Mouse (Mus musculus): ENCODE measurements around the gene Slc39a9. TPM values are rescaled to one million over a fixed set of nuclear protein-coding genes. Genes with fewer than 3 reads are reported as not detected.

The Slc39a9 gene
- total RNA-seq, 2 experiments from 2014 or later: 17.2 to 18.2 TPM

- DNase-seq (ENCODE audit: low spot score): no peak
These were observed 63.4 kb downstream of the Slc39a9 start for GRCm38 (mm10) chr12:80706915-80707604.

GRCm38 (mm10) chr12:80715915-80716314, 72.2 kb downstream of the Slc39a9 start:
- intact Hi-C loops (cut with DNase I): loop anchor here (10.0 kb wide), 1 partner anchor 1009 kb away; no protein-coding TSS in a partner anchor
- no peak for DNase-seq (ENCODE audit: low spot score)

More at GRCm38 (mm10) chr12:80706915-80707604, 63.4 kb downstream of the Slc39a9 start:
- intact Hi-C loops (cut with DNase I): no loop called here

- intact Hi-C loops (cut with DNase I): loop anchor here (10.0 kb wide), 1 partner anchor 1006 kb away; no protein-coding TSS in a partner anchor
These were observed 75.5 kb downstream of the Slc39a9 start for GRCm38 (mm10) chr12:80719141-80719540.

DNA sequence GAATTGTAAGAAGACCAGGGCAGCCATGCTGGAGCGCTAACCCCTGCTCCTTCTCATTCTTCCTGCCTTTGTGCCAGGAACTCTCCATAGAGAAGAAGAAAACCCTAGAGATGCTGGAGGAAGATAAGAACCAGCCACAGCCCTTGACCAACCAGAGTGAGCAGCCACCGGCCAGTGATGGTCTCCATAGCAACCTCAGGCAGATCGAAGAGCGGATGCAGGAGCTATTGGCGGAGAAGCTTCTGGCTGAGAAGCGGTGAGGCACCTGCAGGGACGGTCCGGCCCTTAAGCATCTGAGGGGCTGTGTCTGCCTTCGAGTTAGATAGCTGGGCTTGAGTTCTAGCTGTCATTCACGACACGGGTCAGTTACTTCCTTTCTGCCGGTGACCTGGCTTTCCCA, 76.8 kb downstream of the Slc39a9 start:
- intact Hi-C loops (cut with DNase I): no loop called here
- DNase-seq (ENCODE audit: low spot score): no peak

More at GRCm38 (mm10) chr12:80719141-80719540, 75.5 kb downstream of the Slc39a9 start:
- DNase-seq (ENCODE audit: low spot score): no peak

GRCm38 (mm10) chr12:80721458-80721857, 77.8 kb downstream of the Slc39a9 start:
- no peak for DNase-seq (ENCODE audit: low spot score)
- intact Hi-C loops (cut with DNase I): no loop called here

DNA sequence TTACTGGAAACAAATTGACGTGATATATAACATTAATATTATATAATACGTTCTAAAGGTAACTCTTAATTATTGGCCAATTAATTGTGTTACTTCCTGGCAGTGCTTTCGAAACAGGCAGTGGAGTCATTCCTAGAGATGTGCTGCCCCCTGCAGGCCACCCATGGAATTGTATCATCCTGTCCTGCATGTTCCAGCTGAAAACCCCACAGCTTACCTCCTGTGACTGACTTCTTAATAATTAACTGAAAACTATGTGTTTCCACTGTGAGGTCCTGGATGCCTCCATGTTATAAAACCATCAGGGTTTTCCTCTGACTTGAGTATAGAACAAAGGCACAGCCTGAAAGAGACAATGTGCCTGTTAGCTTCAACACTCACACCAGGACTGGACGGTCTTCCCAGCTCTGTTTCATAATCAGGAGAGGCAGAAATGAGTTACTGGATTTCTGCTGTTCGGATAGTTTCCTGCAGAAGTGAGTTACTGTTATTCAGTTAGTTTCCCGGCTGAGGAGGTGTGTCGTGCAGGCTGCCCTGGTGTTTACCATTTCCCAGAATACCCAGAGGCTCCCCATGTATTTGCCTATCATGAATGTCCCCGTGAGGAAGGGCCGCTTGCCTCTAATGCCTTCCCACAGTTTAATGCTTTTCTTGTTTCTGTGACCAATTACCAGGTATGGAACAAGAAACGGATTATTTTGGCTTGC, 81.3 kb downstream of the Slc39a9 start:
- peak; percentile 19 for DNase-seq (ENCODE audit: low spot score)
- intact Hi-C loops (cut with DNase I): loop anchor here (2.0 kb wide), 2 partner anchors 46 to 570 kb away; no protein-coding TSS in a partner anchor

DNA sequence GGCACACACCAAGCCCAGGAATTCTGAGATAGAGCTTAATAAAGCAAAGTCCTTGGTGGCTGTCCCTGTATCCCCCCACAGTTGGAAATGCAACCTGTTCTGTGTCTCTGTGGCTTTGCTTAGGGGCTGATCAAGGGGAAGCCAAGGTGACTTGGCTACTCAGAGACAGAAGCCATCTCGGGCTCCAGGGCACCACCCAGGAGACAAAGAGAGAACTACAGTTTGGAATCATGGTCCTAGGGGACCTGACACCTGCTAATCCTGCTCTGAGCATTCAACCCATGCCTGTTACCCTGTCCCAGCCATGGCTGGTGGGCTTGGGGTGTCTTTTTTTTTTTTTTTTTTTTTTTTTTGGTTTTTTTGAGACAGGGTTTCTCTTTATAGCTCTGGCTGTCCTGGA, 84.5 kb downstream of the Slc39a9 start:
- DNase-seq (ENCODE audit: low spot score): no peak
- intact Hi-C loops (cut with DNase I): loop anchor here (2.0 kb wide), 1 partner anchor 33 kb away; the partner anchor contains the start of gene Ccdc177

- DNase-seq (ENCODE audit: low spot score): no peak
These were observed 85.1 kb downstream of the Slc39a9 start for GRCm38 (mm10) chr12:80728814-80729213.

DNA sequence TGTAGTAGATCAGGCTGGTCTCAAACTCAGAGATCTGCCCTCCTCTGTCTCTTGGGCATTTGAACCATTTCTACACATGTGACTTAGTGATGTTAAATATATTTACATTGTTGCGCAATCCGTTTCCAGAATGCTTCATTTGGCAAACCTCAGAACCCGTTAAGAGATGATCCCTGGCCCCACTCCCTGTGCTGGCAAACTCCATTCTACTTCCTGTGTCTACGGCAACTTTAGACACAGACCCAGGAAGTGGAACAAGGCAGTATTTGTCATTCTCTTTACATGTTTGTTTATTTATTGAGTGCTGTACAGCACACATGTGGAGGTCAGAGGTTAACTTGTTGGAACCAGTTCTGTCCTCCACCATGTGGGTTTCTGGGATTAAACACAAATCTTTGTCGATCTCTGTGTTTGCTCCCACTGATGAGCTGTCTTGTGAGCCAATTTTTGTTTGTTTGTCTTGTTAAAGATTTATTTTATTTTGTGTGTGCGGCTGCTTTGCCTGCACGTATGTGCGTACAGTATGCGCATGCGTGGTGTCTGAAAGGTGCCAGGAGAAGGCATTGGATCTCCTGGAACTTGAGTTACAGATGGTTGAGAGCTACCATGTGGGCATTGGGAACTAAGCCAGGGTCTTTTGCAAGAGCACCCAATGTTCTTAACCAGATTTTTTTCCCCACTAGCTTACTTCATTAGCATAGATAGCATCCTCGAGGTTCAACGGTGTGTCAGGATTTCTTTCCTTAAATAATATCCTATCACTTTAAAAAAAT, 86.3 kb downstream of the Slc39a9 start:
- DNase-seq (ENCODE audit: low spot score): no peak
- intact Hi-C loops (cut with DNase I): loop anchor here (2.0 kb wide), 1 partner anchor 31 kb away; the partner anchor contains the start of gene Ccdc177

More at GRCm38 (mm10) chr12:80728814-80729213, 85.1 kb downstream of the Slc39a9 start:
- intact Hi-C loops (cut with DNase I): loop anchor here (2.0 kb wide), 1 partner anchor 32 kb away; the partner anchor contains the start of gene Ccdc177

- no peak for DNase-seq (ENCODE audit: low spot score)
- intact Hi-C loops (cut with DNase I): no loop called here
These were observed 86.9 kb downstream of the Slc39a9 start for GRCm38 (mm10) chr12:80730567-80730966.

Other genes with a start within 250 kb of the Slc39a9 start
- 10 to 100 TPM; 33.0 to 35.4 TPM for gene Dcaf5, start 207.3 kb upstream of the Slc39a9 start, total RNA-seq (2021)
- 10 to 100 TPM; 14.3 to 14.4 TPM for gene Exd2, start 180.8 kb upstream of the Slc39a9 start, total RNA-seq (2021)
- 1 to 10 TPM; 3.9 to 4.3 TPM for gene Galnt16, start 125.6 kb upstream of the Slc39a9 start, total RNA-seq (2021)
- 10 to 100 TPM; 25.0 to 26.1 TPM for gene Erh, start 458 bp downstream of the Slc39a9 start, total RNA-seq (2021)
- gene Plekhd1, start 48.7 kb downstream of the Slc39a9 start, total RNA-seq (2021): not detected
- under 1 TPM; 0.06 to 0.08 TPM for gene Ccdc177, start 116.8 kb downstream of the Slc39a9 start, total RNA-seq (2021)
- 10 to 100 TPM; 62.5 to 69.1 TPM for gene Susd6, start 146.6 kb downstream of the Slc39a9 start, total RNA-seq (2021)